Mouse (Mus musculus): ENCODE results near the gene Ccdc173.

Gene Ccdc173

GRCm38 (mm10) chr2:69788974-69789373, 401 bp downstream of the Ccdc173 start:
- no peak for DNase-seq

DNA sequence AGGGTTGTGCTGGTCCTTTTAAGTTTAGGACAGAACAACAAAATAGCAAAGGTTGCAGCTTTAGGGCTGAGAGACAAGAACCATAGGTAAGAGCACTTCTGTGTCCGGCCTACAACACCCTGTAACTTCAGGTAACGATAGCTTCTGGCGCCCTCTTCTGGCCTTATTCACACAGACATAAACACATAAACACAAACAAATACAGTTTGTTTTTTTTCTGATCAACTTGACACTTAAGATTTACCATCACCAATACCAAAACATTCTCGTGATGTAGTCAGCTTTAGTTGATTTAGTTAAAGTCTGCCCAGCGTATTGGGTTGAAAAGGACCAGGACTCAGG, 10.6 kb downstream of the Ccdc173 start:
- peak; percentile 51 for DNase-seq

DNA sequence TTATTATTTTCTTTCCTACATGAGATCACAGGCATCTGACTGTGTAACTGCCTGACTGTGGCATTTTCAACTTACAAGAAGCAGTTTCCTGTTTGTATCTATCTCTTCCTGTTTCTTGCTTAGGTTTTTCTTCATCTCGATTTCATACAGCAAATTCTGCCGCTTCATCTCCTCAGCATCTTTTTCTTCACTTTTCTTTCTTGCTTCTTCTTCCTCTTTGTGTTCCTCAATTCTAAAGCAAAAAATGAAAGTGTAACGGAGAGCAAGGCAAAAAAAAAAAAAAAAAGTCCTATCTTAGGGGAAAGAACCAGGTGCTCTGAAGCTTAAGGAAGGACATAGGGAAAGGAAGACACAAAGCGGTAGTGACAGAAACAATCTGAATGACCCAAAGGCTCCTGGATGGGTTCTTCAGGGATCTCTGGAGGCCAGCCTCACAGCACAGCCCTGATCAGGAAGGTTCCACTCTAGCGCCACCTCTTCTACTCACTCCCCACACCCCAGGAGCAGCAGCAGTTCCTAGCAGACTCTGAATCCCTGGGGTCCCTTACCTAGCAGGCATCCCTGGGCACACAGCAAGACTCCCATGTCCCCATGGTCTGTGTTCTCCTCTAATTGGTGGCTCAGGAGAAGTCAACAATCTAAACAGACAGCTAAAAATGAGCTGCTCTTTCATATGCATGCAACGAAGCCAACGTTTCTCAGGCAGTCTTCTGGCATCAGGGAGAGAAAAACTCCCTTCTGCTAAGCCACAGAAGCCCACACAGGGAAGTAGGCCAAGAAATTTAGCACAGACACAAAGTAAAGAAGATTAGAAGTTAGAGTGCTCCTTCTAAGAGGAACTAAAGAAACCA, 11.2 kb downstream of the Ccdc173 start:
- DNase-seq: no peak

GRCm38 (mm10) chr2:69773331-69773730, 16.0 kb downstream of the Ccdc173 start:
- DNase-seq: no peak

GRCm38 (mm10) chr2:69764716-69765115, 24.7 kb downstream of the Ccdc173 start:
- DNase-seq: no peak

- DNase-seq: peak; percentile 11
Observed at GRCm38 (mm10) chr2:69763340-69763739, 26.0 kb downstream of the Ccdc173 start.

DNA sequence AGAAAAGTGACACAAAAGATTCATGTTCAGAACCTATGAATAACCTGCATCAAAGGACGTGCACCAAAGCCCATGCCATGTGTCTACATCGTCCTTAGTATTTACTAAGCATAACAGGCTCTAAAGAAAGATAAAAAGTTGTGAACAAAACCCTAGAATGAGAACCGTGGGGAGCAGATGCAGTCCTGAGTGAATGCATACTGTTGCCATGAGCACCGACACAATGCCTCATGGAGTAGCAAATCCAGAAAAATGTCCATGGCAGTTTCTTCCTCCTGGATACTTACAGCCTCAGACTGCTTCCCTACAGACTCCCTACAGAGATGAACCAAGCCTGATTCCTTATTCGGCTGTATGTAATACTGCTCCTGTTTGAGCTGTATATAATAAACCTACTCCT, 28.4 kb downstream of the Ccdc173 start:
- DNase-seq: no peak

DNA sequence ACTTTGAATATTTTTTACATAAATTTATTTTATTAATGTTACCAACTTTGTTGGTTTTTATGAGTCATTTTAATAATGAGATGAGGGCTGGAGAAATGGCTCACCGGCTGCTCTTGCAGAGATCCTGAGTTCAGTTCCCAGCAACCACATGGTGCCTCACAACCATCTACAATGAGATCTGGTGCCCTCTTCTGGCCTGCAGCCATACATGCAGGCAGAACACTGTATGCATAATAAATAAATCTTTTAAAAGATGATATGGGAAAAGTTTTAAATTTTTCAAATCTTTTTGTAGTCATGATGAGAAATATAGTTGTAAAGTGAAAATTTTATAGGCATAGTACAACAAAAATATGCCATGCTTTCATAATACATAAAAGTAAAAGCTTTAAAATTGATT, 44.3 kb downstream of the Ccdc173 start:
- DNase-seq: no peak

GRCm38 (mm10) chr2:69723519-69723825, 65.9 kb downstream of the Ccdc173 start:
- no peak for DNase-seq

DNA sequence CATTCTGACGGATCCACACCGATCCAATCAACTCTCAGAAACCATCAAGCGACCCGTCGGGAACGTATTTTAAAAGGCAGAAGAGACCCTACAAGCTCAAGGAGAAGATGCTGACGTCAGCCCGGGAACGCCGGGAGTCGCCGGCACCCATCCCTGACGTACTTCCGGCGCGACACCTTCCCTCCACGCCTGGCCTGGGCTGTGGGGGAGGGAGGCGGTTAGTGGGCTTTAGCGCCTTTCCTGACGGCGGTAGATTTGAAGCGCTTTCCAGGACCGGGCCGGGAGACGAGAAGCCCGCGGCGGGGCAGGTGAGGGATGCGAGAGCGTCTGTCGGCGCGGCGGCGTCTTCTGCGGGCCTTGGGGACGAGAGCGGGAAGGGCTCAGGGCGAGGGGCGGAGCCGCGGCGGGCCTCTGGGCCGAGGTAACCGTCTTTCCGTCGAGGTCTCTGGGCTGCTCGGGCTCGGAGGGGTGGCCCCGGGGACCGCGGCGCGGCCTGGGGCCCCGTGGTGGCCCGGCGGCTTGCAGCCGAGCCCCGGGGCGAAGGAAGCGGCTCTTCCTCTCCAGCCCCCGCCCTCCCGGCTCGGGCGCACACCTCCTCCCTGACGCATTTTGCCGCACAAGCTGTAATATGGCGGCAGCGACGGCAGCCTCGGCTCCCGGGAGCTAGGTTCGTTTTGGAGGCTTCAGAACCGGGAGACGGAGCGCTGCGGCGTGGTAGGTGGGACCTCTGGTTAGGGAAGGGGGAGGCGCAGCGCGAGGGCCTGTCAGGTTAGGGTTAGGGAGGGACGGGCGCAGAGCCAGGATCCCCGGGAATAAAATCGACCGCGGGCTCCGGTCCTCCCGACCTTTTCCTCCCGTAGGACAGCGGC, 66.5 kb downstream of the Ccdc173 start:
- peak; percentile 93 for DNase-seq

- DNase-seq: no peak
Observed at GRCm38 (mm10) chr2:69722273-69722649, 67.1 kb downstream of the Ccdc173 start, which contains the start of gene Ppig. Ppig (plus strand) TSS chr2:69722545.

- DNase-seq: no peak
Observed at GRCm38 (mm10) chr2:69719121-69719520, 70.3 kb downstream of the Ccdc173 start.

DNA sequence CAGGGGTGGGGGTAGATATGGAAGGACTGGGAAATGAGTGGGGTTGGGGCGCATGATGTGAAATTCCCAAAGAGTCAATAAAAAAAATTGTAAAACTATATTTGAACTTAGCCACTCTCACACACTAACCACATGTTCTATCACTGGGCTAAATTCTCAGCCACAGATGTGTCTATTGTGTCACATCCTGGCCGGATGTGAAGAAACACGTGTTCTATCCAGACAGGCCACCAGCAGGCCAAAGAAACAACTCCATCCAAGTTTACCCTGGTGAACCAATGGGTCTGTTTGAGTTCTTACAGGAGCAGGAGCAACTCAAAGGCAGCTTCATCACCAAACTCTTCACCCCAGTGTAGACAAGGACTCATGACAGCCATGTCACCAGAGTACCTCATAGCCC, 72.9 kb downstream of the Ccdc173 start:
- DNase-seq: no peak

DNA sequence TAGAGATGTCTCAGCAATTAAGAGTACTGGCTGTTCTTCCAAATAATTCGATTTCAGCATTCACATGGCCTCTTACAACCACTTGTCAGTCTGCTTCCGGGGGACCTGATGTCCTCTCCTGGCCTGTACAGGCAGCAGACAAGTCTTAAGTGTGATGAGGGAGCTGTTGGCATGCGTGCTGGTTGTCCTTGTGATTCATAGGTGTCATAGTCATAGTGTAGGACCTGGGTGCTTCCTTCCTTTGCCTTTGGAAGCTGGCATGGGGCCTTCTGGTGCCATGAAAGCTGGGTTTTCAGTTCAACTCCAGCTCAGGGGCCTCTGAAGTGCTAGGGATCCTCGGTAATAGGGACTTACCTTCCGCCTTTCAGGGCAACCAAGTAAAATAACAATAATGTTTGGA, 75.2 kb downstream of the Ccdc173 start:
- DNase-seq: peak; percentile 12

- DNase-seq: no peak
Observed at GRCm38 (mm10) chr2:69713626-69714014, 75.8 kb downstream of the Ccdc173 start.

GRCm38 (mm10) chr2:69712981-69713625, 76.3 kb downstream of the Ccdc173 start, which contains the start of gene Fastkd1:
Fastkd1 (minus strand) TSS chr2:69713516.
- peak; percentile 95 for DNase-seq

DNA sequence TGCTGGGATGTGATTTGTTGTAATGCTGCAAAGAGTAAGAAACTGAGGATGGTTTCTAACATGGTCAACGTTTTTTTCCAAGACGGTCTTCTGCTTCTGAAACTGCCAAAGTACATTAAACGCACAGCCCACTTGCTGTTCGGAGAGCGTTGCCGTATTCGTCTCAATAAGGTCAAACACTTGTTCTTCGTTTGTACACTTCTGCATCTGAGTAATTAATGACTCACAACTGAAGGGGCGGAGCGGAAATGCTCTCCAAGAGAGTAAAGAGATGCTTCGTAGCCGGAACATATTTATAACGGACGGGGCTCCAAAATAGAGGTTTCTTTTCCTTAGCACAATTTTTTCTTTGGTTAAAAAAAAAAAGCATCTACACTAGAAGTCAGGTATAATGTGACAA, 77.2 kb downstream of the Ccdc173 start:
- peak; percentile 25 for DNase-seq
